Mouse (Mus musculus) heart, adult 9 months (tissue): ENCODE results near the gene Rpl34.

ENCODE experiments used
- DNase-seq, 2 experiments: peaks; one replicate each; pipeline ENCODE4 v3.0.0; 2022; ENCODE audit warnings: low spot score in 2 of 2

The Rpl34 gene

DNA sequence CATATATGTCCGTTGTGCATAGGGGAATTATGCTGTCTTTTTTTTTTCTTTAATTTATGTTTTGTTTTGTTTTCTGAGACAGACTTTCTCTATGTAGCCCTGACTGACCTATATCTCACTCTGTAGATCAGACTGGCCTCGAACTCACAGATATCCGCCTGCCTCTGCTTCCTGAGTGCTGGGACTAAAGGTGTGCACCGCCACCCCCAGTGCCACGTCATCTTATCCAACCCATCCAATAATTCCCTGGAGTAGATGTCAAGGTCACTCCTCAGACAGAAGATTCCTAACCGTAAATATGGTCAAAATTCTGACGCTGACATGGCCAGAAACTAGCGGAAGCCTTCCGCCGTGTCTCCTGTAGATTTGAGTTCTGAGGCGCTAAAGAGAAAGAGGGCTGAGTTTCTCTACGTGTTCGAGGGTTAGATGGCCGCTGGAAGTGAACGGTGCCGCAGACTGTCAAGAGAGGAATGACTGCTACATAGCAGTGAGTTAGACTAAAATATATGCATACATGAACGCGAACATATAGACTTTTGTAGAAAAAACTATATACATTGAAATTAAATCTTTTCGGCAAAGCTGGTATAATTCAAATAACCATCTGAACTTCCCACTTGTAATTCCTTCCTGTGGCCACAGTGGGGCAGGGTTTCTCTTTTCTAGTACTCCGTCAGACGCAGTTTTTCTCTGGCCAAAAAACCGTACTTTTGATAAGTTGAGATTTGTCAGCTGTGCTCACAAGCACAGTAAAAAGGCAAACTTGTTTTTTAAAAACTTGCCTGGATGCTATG, 15.2 kb downstream of the Rpl34 start:
- DNase-seq: peak; percentile 40 to 77

DNA sequence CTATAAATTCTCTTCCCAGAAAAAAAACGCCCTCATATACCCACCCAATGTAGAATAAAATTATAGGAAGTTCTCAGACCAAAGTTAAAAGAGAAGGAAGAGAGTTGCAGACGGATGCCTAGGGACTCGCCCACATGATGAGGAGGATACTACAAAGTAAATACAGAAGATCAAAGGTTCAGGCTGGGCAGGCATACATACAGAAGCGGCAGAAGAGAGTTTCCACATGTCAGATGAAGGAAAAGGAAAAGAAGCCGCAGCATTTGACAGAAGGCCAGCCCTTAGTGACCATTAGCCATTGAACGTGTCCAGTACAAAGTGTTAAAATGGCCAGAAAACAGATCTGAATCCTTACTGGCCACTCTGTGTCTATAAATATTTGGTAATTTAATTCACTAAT, 17.3 kb downstream of the Rpl34 start:
- no peak for DNase-seq

GRCm38 (mm10) chr3:130710103-130710502, 20.1 kb downstream of the Rpl34 start:
- no peak for DNase-seq

- peak; percentile 96 for DNase-seq
These were observed 21.0 kb downstream of the Rpl34 start, which contains the start of gene Ostc for GRCm38 (mm10) chr3:130708967-130709924. Gene Ostc, minus strand, starts transcription at chr3:130709444.

DNA sequence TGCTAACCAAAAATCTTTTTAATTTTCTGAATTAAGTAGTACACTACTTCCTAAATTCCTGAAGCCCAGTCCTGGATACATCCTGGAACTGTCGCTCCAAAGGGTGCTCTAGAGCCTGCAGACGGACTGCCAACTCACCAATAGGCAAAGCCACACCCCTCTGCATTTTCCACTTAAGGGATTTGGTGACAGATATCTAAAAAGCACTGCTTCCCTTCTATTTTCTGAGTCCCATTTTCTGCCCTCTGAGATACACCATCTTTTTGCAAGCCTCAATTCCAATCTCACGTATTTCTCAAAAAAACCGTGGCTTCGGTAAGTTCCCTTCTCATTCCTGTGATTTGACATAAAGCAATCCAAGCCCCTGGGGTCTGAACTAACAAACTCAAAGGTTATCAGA, 21.7 kb downstream of the Rpl34 start:
- DNase-seq: no peak

DNA sequence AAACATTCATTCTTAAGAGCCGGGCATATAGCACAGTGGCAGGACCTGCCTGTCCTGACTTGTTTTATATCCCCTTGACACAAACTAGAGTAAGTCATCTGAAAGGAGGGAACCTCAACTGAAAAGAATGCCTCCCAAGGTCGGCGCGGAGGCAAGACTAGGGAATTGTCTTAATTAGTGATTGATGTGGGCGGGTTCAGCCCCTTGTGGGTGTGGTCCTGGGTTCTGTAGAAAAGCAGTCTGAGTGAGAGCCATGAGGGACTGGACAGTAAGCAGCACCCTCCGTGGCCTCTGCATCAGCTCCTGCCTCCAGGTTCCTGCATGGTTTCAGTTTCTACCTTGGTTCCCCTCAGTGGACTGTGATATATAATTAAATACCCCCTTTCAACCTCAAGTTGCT, 27.9 kb downstream of the Rpl34 start:
- DNase-seq: no peak

GRCm38 (mm10) chr3:130697622-130698021, 32.6 kb downstream of the Rpl34 start:
- no peak for DNase-seq

DNA sequence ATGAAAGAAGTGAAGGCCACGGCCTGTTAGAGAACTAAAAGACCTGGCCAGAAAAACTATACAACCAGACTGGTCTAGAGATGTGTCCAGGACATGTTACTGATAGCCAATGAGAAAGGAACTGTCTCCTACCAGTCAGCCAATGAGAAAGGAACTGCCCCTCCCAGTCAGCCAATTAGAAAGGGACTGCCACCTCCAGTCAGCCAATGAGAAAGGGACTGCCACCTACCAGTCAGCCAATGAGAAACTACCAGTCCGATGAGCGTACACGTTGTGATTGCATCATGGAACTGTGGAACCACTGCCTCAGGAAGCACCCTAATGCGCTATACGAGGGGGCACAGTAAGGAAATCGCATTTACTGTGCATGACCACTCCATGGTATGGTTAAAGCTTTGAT, 35.5 kb downstream of the Rpl34 start:
- no peak for DNase-seq

DNA sequence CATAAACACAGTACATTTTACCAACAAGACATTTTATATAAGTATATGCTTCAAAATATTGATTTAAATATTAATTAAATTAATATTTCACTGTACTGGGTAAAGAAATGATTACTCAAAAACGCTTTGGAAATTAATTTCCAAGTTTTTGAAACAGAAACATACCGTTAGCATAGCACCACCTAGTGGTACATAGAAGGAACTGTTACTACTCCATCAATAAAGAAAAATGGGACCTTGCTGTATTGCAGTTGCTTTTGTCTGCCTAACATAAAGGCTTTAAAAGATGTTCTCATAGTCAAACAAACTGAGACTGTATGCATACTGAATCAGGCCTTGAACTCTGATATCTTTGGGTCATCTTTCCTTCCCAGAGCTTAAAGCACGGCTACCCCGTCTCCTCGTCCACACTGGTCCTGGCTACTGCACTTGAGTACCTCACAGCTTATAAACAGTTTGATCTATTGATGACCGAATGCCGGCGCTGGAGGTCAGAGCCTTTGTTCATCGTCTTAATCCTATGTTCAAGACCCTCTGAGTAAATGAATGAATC, 36.1 kb downstream of the Rpl34 start:
- DNase-seq: no peak

DNA sequence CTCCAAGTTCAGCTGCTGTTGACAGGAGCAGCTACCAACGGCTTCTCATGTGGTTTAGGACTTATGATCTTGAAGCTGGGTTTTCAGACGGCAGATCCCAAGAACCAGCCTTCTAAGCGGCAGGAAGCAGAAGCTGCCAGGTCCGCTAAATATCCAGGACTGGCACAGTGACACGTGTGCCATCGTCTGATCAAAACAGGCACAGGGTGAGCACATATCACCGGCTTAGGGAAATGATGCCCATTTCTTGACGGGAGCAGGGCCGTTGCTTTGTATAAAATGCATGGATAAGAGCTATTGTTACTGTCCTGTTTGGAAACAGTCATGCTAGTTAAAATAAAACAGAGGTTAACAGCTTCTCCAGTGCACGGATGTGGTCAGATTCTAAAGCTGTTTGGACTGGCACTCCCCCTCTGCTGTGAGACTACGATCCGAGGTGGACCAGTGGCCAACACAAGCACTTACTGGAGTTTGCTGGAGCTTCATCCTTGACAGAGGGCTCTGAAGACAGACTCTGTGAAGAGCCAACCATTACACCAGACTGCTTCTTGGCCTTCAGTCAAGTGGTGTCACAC, 38.5 kb downstream of the Rpl34 start:
- DNase-seq: no peak

GRCm38 (mm10) chr3:130690834-130691595, 39.2 kb downstream of the Rpl34 start:
- peak; percentile 74 to 78 for DNase-seq

GRCm38 (mm10) chr3:130689630-130690029, 40.6 kb downstream of the Rpl34 start:
- peak; percentile 34 to 47 for DNase-seq

GRCm38 (mm10) chr3:130687051-130687450, 43.1 kb downstream of the Rpl34 start:
- no peak for DNase-seq

DNA sequence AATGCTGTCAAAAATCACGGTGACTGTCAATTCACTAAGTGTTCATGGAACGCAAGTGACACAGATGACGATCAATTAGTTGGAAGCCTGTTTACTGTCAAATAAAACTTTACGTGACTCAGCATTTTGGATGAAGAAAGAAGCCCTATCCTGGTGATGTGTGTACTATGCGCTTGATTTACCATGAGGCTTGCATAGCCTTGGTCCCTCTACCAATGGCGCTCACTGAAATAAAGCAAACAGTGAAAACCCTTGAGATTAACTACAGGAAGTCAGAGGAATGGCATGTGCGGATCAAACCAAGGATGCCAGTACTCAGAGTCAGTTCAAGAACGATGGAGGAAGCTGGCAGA, 45.2 kb downstream of the Rpl34 start:
- DNase-seq: no peak

GRCm38 (mm10) chr3:130684276-130685013, 45.8 kb downstream of the Rpl34 start:
- DNase-seq: no peak

- DNase-seq: no peak
These were observed 46.4 kb downstream of the Rpl34 start for GRCm38 (mm10) chr3:130683836-130684235.

GRCm38 (mm10) chr3:130682183-130682582, 48.0 kb downstream of the Rpl34 start:
- no peak for DNase-seq

DNA sequence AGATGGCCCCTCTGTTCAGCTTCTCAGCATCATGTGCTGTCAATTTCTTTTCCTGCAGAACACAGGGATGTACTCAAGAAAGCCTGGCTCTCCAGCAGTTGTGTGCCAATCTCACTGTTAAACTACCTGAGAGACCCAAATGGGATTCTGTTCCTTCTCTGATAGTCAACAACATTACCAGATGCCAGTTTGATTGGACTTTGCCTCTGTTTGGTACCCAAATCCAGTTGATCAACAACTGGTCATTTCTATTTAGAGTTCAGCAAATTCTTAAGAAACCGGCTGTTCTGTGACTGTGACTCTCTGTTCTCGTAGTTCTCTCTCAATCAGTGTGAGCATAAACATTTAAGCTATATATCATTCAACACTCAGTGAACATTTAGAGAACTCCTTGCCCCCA, 49.0 kb downstream of the Rpl34 start:
- DNase-seq: no peak

DNA sequence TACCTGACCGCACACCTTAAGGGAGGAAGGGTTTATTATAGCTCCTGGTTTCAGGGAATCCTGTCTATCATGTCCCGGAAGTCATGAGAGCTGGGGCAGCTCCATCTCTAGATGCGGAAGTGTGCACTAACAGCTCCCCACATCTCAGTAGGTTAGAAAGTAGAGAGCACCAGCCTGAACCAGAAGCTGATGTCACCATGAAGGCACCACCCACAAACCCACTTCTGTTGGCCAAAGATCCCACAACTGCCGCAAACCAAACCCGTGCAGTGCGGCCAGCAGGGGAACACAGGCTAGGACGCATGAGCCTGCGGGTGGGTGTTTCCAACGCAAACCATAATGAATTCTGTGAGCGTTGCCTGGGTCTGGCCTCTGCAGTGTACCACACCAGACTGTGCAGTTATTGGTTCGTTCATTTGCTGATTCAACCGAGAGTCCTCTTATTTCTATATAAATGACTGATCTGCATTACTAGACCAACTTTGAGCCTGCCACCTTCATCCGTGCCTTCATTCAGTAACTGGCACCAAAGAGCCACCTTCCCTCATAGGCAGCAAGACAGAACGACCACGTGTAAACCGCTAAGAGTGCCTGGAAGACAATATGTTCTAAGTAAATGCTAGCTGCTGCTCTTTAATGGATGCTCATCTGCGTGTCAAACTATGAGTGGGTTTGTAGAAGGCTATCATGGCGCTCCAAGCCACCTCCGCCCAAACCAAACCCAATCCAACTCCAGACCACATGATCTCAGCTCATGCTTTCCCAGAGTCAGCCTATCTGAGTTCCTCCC, 52.3 kb downstream of the Rpl34 start:
- DNase-seq: no peak
